Mouse (Mus musculus): ENCODE measurements at regions not wholly inside any gene's neighbourhood (a gene's known extent, or its start where the extent isn't known, plus 50 kb on each side); places are given as distances from the start of the nearest gene placed in this dataset.

DNA sequence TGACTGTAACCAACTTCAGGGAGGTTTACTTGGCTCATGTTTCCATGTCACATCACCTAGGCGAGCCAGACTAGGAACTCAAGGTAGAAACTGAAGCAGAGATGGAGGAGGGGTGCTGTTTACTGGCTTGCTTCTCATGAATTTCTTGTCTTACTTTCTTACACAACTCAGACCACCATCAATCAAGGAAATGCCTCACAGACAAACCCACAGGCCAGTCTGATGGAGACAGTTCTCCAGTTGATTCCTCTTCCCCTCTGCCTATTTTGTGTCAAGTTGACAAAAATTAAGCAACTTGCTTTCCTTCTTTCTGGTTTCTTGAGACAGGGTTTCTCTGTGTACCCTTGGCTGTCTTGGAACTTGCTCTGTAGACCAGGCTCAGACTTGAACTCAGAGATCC, 83.8 kb upstream of the Phip start:
- Histone ChIP-seq H3K4me3 (replicated peaks) (no peak overlapping the region), H3K27ac (replicated peaks) (no peak overlapping the region), H3K4me2 (replicated peaks) (no peak overlapping the region), H3K27me3 (no peaks in the 10 kb centered on the region), H3K9me3 (replicated peaks) (no peaks in the 10 kb centered on the region), H3K4me1 (0 out of 2 replicates have a peak, but pooled peaks cover 6% of the 10 kb centered on the region), H3K36me3 (no peaks in the 10 kb centered on the region), H3K9ac (no peak overlapping the region)
- no peak for ATAC-seq (ENCODE audit: insufficient number of reproducible peaks, low FRiP score, low TSS enrichment, low read depth)
- 73% methylated on average over 1 of the region's 1 CpGs for WGBS

- Histone ChIP-seq H3K4me3 (replicated peaks) (no peak overlapping the region), H3K36me3 (no peaks in the 10 kb centered on the region), H3K9ac (no peak overlapping the region), H3K27ac (replicated peaks) (no peak overlapping the region), H3K27me3 (no peaks in the 10 kb centered on the region), H3K4me2 (replicated peaks) (no peak overlapping the region), H3K4me1 (0 out of 2 replicates have a peak, but pooled peaks cover 4% of the 10 kb centered on the region), H3K9me3 (replicated peaks) (no peaks in the 10 kb centered on the region)
- 93% methylated on average over 4 of the region's 4 CpGs for WGBS
- no peak for ATAC-seq (ENCODE audit: insufficient number of reproducible peaks, low FRiP score, low TSS enrichment, low read depth)
Observed at GRCm38 (mm10) chr9:83056208-83056607, 80.9 kb upstream of the Phip start.

GRCm38 (mm10) chr9:83051666-83052065, 76.3 kb upstream of the Phip start:
- H3K4me3 ChIP-seq (replicated peaks): no peak overlapping the region
- H3K4me2 ChIP-seq (replicated peaks): no peak overlapping the region
- no peaks in the 10 kb centered on the region for H3K36me3 ChIP-seq
- H3K9me3 ChIP-seq (replicated peaks): no peaks in the 10 kb centered on the region
- H3K9ac ChIP-seq: no peak overlapping the region
- no peak overlapping the region for H3K27ac ChIP-seq (replicated peaks)
- 0 out of 2 replicates have a peak, but pooled peaks cover 7% of the 10 kb centered on the region for H3K4me1 ChIP-seq
- no peaks in the 10 kb centered on the region for H3K27me3 ChIP-seq
- 79% methylated on average over 7 of the region's 7 CpGs for WGBS
- ATAC-seq (ENCODE audit: insufficient number of reproducible peaks, low FRiP score, low TSS enrichment, low read depth): no peak

GRCm38 (mm10) chr9:83047567-83048238, 72.4 kb upstream of the Phip start:
- Histone ChIP-seq H3K36me3 (no peaks in the 10 kb centered on the region), H3K4me2 (replicated peaks) (peak overlapping the region; percentile 6; the same call in 1 of the 2 replicates), H3K4me1 (0 out of 2 replicates have a peak, but pooled peaks cover 7% of the 10 kb centered on the region), H3K9me3 (replicated peaks) (no peaks in the 10 kb centered on the region), H3K27ac (replicated peaks) (no peak overlapping the region), H3K27me3 (no peaks in the 10 kb centered on the region), H3K4me3 (replicated peaks) (no peak overlapping the region), H3K9ac (no peak overlapping the region)
- 37% methylated on average over 12 of the region's 12 CpGs for WGBS
- ATAC-seq (ENCODE audit: insufficient number of reproducible peaks, low FRiP score, low TSS enrichment, low read depth): no peak

DNA sequence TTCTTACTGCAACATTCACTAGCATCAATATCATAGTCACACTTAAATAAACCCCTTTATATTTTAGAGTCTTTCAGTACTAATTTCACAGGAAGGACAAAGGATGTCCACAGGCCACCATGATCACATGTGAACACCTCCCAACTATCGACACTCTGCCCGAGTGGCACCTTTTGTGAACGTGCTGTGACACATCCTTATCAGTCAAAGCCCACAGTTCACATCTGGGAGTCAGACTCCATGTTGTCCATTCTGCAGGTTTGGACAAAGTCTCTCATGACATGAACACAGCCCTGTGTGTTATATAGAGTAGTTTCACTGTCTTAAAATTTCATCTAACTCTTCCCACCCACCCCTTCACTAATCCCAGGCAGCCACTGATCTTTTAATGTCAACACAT, 70.7 kb upstream of the Phip start:
- no peak overlapping the region for H3K27ac ChIP-seq (replicated peaks)
- 0 out of 2 replicates have a peak, but pooled peaks cover 7% of the 10 kb centered on the region for H3K4me1 ChIP-seq
- no peak for ATAC-seq (ENCODE audit: insufficient number of reproducible peaks, low FRiP score, low TSS enrichment, low read depth)
- 74% methylated on average over 3 of the region's 3 CpGs for WGBS
- no peaks in the 10 kb centered on the region for H3K27me3 ChIP-seq
- no peaks in the 10 kb centered on the region for H3K9me3 ChIP-seq (replicated peaks)
- H3K9ac ChIP-seq: no peak overlapping the region
- H3K4me3 ChIP-seq (replicated peaks): no peak overlapping the region
- H3K36me3 ChIP-seq: no peaks in the 10 kb centered on the region
- H3K4me2 ChIP-seq (replicated peaks): no peak overlapping the region

DNA sequence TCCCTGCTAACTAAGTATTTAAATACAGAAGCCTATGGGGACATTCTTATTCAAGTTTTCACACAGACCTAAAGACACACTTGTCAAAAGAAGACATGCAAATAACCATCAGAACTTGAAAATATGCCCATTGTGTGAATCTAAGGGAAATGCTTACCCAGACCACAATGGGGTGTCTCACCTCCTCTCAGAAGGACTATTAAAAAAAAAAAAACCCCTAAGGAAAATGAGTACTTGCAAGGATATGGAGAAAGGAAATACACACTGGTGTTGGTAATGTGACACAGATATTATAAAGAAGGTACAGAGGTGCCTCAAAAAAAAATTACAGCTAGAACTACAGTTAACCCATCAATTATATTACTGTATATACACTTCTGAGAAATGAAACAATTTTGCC, 68.5 kb upstream of the Phip start:
- Histone ChIP-seq H3K9me3 (replicated peaks) (no peaks in the 10 kb centered on the region), H3K27me3 (no peaks in the 10 kb centered on the region), H3K4me1 (0 out of 2 replicates have a peak, but pooled peaks cover 7% of the 10 kb centered on the region), H3K4me3 (replicated peaks) (no peak overlapping the region), H3K9ac (no peak overlapping the region), H3K27ac (replicated peaks) (no peak overlapping the region), H3K36me3 (no peaks in the 10 kb centered on the region), H3K4me2 (replicated peaks) (no peak overlapping the region)
- ATAC-seq (ENCODE audit: insufficient number of reproducible peaks, low FRiP score, low TSS enrichment, low read depth): no peak

DNA sequence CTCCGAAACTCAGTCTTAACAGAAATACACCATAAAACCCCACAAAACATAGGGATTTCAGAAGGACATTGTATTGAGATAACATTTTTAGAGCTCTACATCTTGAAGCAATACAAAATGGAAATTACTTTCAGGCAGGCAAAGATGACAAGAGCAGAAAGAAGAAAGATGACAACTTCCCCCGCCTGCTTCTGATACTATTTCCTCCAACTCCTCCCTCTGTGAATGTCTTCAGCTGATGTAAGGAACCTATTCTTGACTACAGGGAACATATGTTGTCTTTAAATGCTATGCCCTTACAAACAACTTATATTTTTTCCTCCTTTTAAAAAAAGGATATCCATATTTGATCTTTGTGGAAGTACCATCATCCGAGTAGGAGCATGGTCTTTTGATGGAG, 66.0 kb upstream of the Phip start:
- WGBS: 80% methylated on average over 3 of the region's 3 CpGs

GRCm38 (mm10) chr9:83040686-83041085, 65.4 kb upstream of the Phip start:
- Histone ChIP-seq H3K9ac (no peak overlapping the region), H3K36me3 (no peaks in the 10 kb centered on the region), H3K4me3 (replicated peaks) (no peak overlapping the region), H3K4me1 (no peaks in the 10 kb centered on the region), H3K27me3 (no peaks in the 10 kb centered on the region), H3K4me2 (replicated peaks) (no peak overlapping the region), H3K9me3 (replicated peaks) (no peaks in the 10 kb centered on the region), H3K27ac (replicated peaks) (no peak overlapping the region)
- no peak for ATAC-seq (ENCODE audit: insufficient number of reproducible peaks, low FRiP score, low TSS enrichment, low read depth)
- WGBS: 55% methylated on average over 4 of the region's 4 CpGs

More for the DNA sequence above, 66.0 kb upstream of the Phip start:
- no peaks in the 10 kb centered on the region for H3K9me3 ChIP-seq (replicated peaks)
- ATAC-seq (ENCODE audit: insufficient number of reproducible peaks, low FRiP score, low TSS enrichment, low read depth): no peak
- no peak overlapping the region for H3K9ac ChIP-seq
- H3K27me3 ChIP-seq: no peaks in the 10 kb centered on the region
- no peak overlapping the region for H3K4me3 ChIP-seq (replicated peaks)
- H3K4me2 ChIP-seq (replicated peaks): no peak overlapping the region
- no peak overlapping the region for H3K27ac ChIP-seq (replicated peaks)
- H3K36me3 ChIP-seq: no peaks in the 10 kb centered on the region
- H3K4me1 ChIP-seq: no peaks in the 10 kb centered on the region

- H3K9ac ChIP-seq: no peak overlapping the region
- H3K27ac ChIP-seq (replicated peaks): no peak overlapping the region
- H3K4me3 ChIP-seq (replicated peaks): no peak overlapping the region
- H3K9me3 ChIP-seq (replicated peaks): no peaks in the 10 kb centered on the region
- H3K36me3 ChIP-seq: no peaks in the 10 kb centered on the region
- H3K27me3 ChIP-seq: no peaks in the 10 kb centered on the region
- no peaks in the 10 kb centered on the region for H3K4me1 ChIP-seq
- ATAC-seq (ENCODE audit: insufficient number of reproducible peaks, low FRiP score, low TSS enrichment, low read depth): no peak
- H3K4me2 ChIP-seq (replicated peaks): no peak overlapping the region
- WGBS: 77% methylated on average over 4 of the region's 4 CpGs
Observed at GRCm38 (mm10) chr9:83037261-83038119, 62.2 kb upstream of the Phip start.

All from embryonic facial prominence, embryonic 15.5 days (tissue).